Mouse (Mus musculus): Measurements from ENCODE around the gene Gm10409. TPM values are rescaled to one million over a fixed set of nuclear protein-coding genes. Genes with fewer than 3 reads are reported as not detected.

The Gm10409 gene
- not detected in 2 replicates for polyA plus RNA-seq (2012; ENCODE audit: low replicate concordance)

GRCm38 (mm10) chr14:3412314-3412713 lies at the start of gene Gm10409:
Gm10409 (plus strand) TSS chr14:3412614.

GRCm38 (mm10) chr14:3394793-3395192 lies 17.6 kb upstream of the Gm10409 start, which contains the start of gene Gm10413:
Gm10413 (plus strand) TSS chr14:3395093.

GRCm38 (mm10) chr14:3427803-3428202 lies 15.4 kb downstream of the Gm10409 start, which contains the start of gene Gm3005:
Gm3005 (plus strand) TSS chr14:3428103.

GRCm38 (mm10) chr14:3449079-3449478 lies 36.7 kb downstream of the Gm10409 start, which contains the start of gene Gm10408:
Gm10408 (plus strand) TSS chr14:3449379.

Other genes starting within 250 kb of the Gm10409 start
- not detected in 2 replicates for gene Gm5795, start 224.4 kb upstream of the Gm10409 start, polyA plus RNA-seq (2012; ENCODE audit: low replicate concordance)
- not detected in 2 replicates for gene D830030K20Rik, start 204.1 kb upstream of the Gm10409 start, polyA plus RNA-seq (2012; ENCODE audit: low replicate concordance)
- not detected in 2 replicates for gene Gm2956, start 80.0 kb upstream of the Gm10409 start, polyA plus RNA-seq (2012; ENCODE audit: low replicate concordance)
- gene Gm10413, start 17.5 kb upstream of the Gm10409 start, polyA plus RNA-seq (2012; ENCODE audit: low replicate concordance): not detected in 2 replicates
- not detected in 2 replicates for gene Gm3005, start 15.5 kb downstream of the Gm10409 start, polyA plus RNA-seq (2012; ENCODE audit: low replicate concordance)
- gene Gm10408, start 36.8 kb downstream of the Gm10409 start, polyA plus RNA-seq (2012; ENCODE audit: low replicate concordance): not detected in 2 replicates
- not detected in 2 replicates for gene Gm3012, start 221.9 kb downstream of the Gm10409 start, polyA plus RNA-seq (2012; ENCODE audit: low replicate concordance)
- gene Gm3020, start 239.4 kb downstream of the Gm10409 start, polyA plus RNA-seq (2012; ENCODE audit: low replicate concordance): not detected in 2 replicates

Measured in leukemia stem cell, adult 10-12 weeks (primary cell).